Mouse (Mus musculus) neural tube, embryonic 11.5 days (tissue): ENCODE data around the gene Bmyc. TPM values are rescaled to one million over a fixed set of nuclear protein-coding genes. Genes with fewer than 3 reads are reported as not detected.
A peak's percentile ranks its signal among the peaks of the same experiment; 100 is the strongest.
"Not testable (repeated sequence)": the region's sequence is repeated elsewhere in the genome, so short reads cannot be mapped to it uniquely, and the experiment has no call there.

Experiments
- ATAC-seq: fragments of 200-750 bp; cut with Nextera tagmentation; 2 replicates; pipeline ENCODE4 v1.8.0; 2017; ENCODE audit warnings: moderate number of reproducible peaks, mild to moderate bottlenecking, moderate TSS enrichment, moderate library complexity; ENCODE audit not compliant: insufficient read depth, low FRiP score, low TSS enrichment
- DNase-seq: peaks from one replicate; pipeline ENCODE4 v3.0.0-alpha.2; 2015; ENCODE audit warnings: low spot score
- H3K27ac ChIP-seq: fragments of 300-500 bp; sonication (generic); 2 replicates; pipeline ENCODE4 v1.5.1; 2014; ENCODE audit warnings: low read depth, mild to moderate bottlenecking, low read length
- H3K27me3 ChIP-seq: fragments of 300-500 bp; sonication (generic); 2 replicates; pipeline ENCODE4 v1.6.1; 2014; ENCODE audit warnings: mild to moderate bottlenecking, low read length, mixed read lengths; ENCODE audit not compliant: control insufficient read depth, insufficient read depth
- H3K36me3 ChIP-seq: fragments of 300-500 bp; sonication (generic); 2 replicates; pipeline ENCODE4 v1.6.1; 2014; ENCODE audit warnings: mild to moderate bottlenecking, low read length, moderate library complexity, mixed read lengths; ENCODE audit not compliant: control insufficient read depth, insufficient read depth
- H3K4me1 ChIP-seq: fragments of 300-500 bp; sonication (generic); 2 replicates; pipeline ENCODE4 v1.6.1; 2014; ENCODE audit warnings: low read length, mixed read lengths; ENCODE audit not compliant: control insufficient read depth, insufficient read depth
- H3K4me2 ChIP-seq: fragments of 300-500 bp; sonication (generic); 2 replicates; pipeline ENCODE4 v1.6.1; 2014; ENCODE audit warnings: low read depth, mild to moderate bottlenecking, moderate library complexity
- H3K4me3 ChIP-seq: fragments of 300-500 bp; sonication (generic); 2 replicates; pipeline ENCODE4 v1.5.1; 2014; ENCODE audit warnings: low read depth, low read length
- H3K9ac ChIP-seq: fragments of 300-500 bp; sonication (generic); 2 replicates; pipeline ENCODE4 v1.6.1; 2014; ENCODE audit warnings: mild to moderate bottlenecking, low read length
- H3K9me3 ChIP-seq: fragments of 300-500 bp; sonication (generic); 2 replicates; pipeline ENCODE4 v1.6.1; 2016; ENCODE audit warnings: low read length; ENCODE audit not compliant: control insufficient read depth
- WGBS: fragments of 180-500 bp; shearing (Covaris S2); extraction: QIAGEN DNeasy Blood & Tissue Kit; methylation state at CpG from one replicate; pipeline ENCODE4 v1.1.7; 2014; 5-methylcytosine and 5-hydroxymethylcytosine counted together
- polyA plus RNA-seq: library from polyadenylated mRNA; unstranded; fragments of >200 nt; fragmentation: Nextera tagmentation; extraction: Ambion mirVana; gene quantifications from 2 replicates; pipeline ENCODE4 v1.2.1, GENCODE M21; 2014

Bmyc gene
- polyA plus RNA-seq, 1 experiment from 2014 or later = 68.2 TPM

- H3K27me3 ChIP-seq = no peaks in the 10 kb centered on the region
- H3K27ac ChIP-seq = no peak within 1 kb of the TSS
- no peak within 1 kb of the TSS for H3K4me2 ChIP-seq
- no peak for ATAC-seq
- WGBS = 98% methylated on average over 3 of the region's 3 CpGs
- H3K36me3 ChIP-seq = no peaks in the 10 kb centered on the region
- H3K4me3 ChIP-seq = no peak within 1 kb of the TSS
- no peaks in the 10 kb centered on the region for H3K4me1 ChIP-seq
- DNase-seq = no peak
- no peak within 1 kb of the TSS for H3K9ac ChIP-seq
- no peaks in the 10 kb centered on the region for H3K9me3 ChIP-seq
Observed at GRCm38 (mm10) chr2:25676486-25676885, 30.1 kb upstream of the Bmyc start, which contains the start of gene Lcn6. TSS of gene Lcn6 (plus strand) at chr2:25676786.

GRCm38 (mm10) chr2:25679559-25679958, 27.0 kb upstream of the Bmyc start:
- no peaks in the 10 kb centered on the region for H3K27me3 ChIP-seq
- H3K27ac ChIP-seq = no peak overlapping the region
- no peaks in the 10 kb centered on the region for H3K36me3 ChIP-seq
- no peak overlapping the region for H3K4me2 ChIP-seq
- H3K4me1 ChIP-seq = no peaks in the 10 kb centered on the region
- ATAC-seq = no peak
- no peak overlapping the region for H3K4me3 ChIP-seq
- no peaks in the 10 kb centered on the region for H3K9me3 ChIP-seq
- DNase-seq = no peak
- H3K9ac ChIP-seq = no peak overlapping the region
- WGBS = 84% methylated on average over 6 of the region's 6 CpGs

- 69% methylated on average over 2 of the region's 2 CpGs for WGBS
- Histone ChIP-seq H3K9ac (no peak within 1 kb of the TSS), H3K36me3 (no peaks in the 10 kb centered on the region), H3K4me2 (no peak within 1 kb of the TSS), H3K9me3 (no peaks in the 10 kb centered on the region), H3K4me3 (no peak within 1 kb of the TSS), H3K27me3 (no peaks in the 10 kb centered on the region), H3K27ac (no peak within 1 kb of the TSS), H3K4me1 (no peaks in the 10 kb centered on the region)
- ATAC-seq = no peak
- DNase-seq = no peak
Observed at GRCm38 (mm10) chr2:25682426-25682825, 24.1 kb upstream of the Bmyc start, which contains the start of gene Lcn10. TSS of gene Lcn10 (plus strand) at chr2:25682726.

GRCm38 (mm10) chr2:25686941-25687340, 19.6 kb upstream of the Bmyc start:
- Histone ChIP-seq H3K4me2 (no peak overlapping the region), H3K9me3 (no peaks in the 10 kb centered on the region), H3K4me3 (no peak overlapping the region), H3K27ac (no peak overlapping the region), H3K9ac (no peak overlapping the region), H3K36me3 (no peaks in the 10 kb centered on the region), H3K27me3 (no peaks in the 10 kb centered on the region), H3K4me1 (no peaks in the 10 kb centered on the region)
- 68% methylated on average over 3 of the region's 4 CpGs for WGBS
- DNase-seq = no peak
- ATAC-seq = no peak

GRCm38 (mm10) chr2:25694605-25695004, 11.9 kb upstream of the Bmyc start:
- Histone ChIP-seq H3K36me3 (no peaks in the 10 kb centered on the region), H3K27ac (no peak overlapping the region), H3K4me1 (no peaks in the 10 kb centered on the region), H3K27me3 (no peaks in the 10 kb centered on the region), H3K4me2 (no peak overlapping the region), H3K9me3 (no peaks in the 10 kb centered on the region), H3K9ac (no peak overlapping the region), H3K4me3 (no peak overlapping the region)
- ATAC-seq (no peak), DNase-seq (peak; percentile 68)

GRCm38 (mm10) chr2:25696951-25697350, 9.6 kb upstream of the Bmyc start:
- H3K27ac ChIP-seq = no peak overlapping the region
- no peak overlapping the region for H3K9ac ChIP-seq
- no peaks in the 10 kb centered on the region for H3K9me3 ChIP-seq
- 71% methylated on average over 4 of the region's 4 CpGs for WGBS
- H3K27me3 ChIP-seq = no peaks in the 10 kb centered on the region
- no peak overlapping the region for H3K4me3 ChIP-seq
- no peaks in the 10 kb centered on the region for H3K4me1 ChIP-seq
- ATAC-seq (no peak), DNase-seq (no peak)
- no peak overlapping the region for H3K4me2 ChIP-seq
- H3K36me3 ChIP-seq = no peaks in the 10 kb centered on the region

- H3K9ac ChIP-seq = no peak overlapping the region
- ATAC-seq (no peak), DNase-seq (no peak)
- no peak overlapping the region for H3K27ac ChIP-seq
- WGBS = 81% methylated on average over 2 of the region's 2 CpGs
- no peaks in the 10 kb centered on the region for H3K36me3 ChIP-seq
- H3K9me3 ChIP-seq = no peaks in the 10 kb centered on the region
- H3K27me3 ChIP-seq = no peaks in the 10 kb centered on the region
- no peak overlapping the region for H3K4me2 ChIP-seq
- no peaks in the 10 kb centered on the region for H3K4me1 ChIP-seq
- no peak overlapping the region for H3K4me3 ChIP-seq
Observed at GRCm38 (mm10) chr2:25698696-25699095, 7.8 kb upstream of the Bmyc start.

GRCm38 (mm10) chr2:25699743-25700142, 6.8 kb upstream of the Bmyc start, which contains the start of gene Obp2a:
TSS of gene Obp2a (plus strand) at chr2:25700043.
- not testable (repeated sequence) for H3K9me3 ChIP-seq, DNase-seq, H3K9ac ChIP-seq, H3K36me3 ChIP-seq, H3K4me2 ChIP-seq, H3K27me3 ChIP-seq, ATAC-seq, H3K4me3 ChIP-seq, H3K27ac ChIP-seq, H3K4me1 ChIP-seq
- WGBS = 83% methylated on average over 3 of the region's 3 CpGs

GRCm38 (mm10) chr2:25701001-25701400, 5.5 kb upstream of the Bmyc start:
- DNase-seq (no peak), ATAC-seq (no peak)
- 79% methylated on average over 5 of the region's 5 CpGs for WGBS
- Histone ChIP-seq H3K9ac (no peak overlapping the region), H3K27me3 (no peaks in the 10 kb centered on the region), H3K36me3 (no peaks in the 10 kb centered on the region), H3K9me3 (no peaks in the 10 kb centered on the region), H3K4me3 (no peak overlapping the region), H3K4me1 (no peaks in the 10 kb centered on the region), H3K4me2 (no peak overlapping the region), H3K27ac (no peak overlapping the region)
